Mouse (Mus musculus): ENCODE data around the gene Nat8f5.
"Not testable (repeated sequence)": the region's sequence is repeated elsewhere in the genome, so short reads cannot be mapped to it uniquely, and the experiment has no call there.

The Nat8f5 gene

GRCm38 (mm10) chr6:85835104-85835503, 14.3 kb upstream of the Nat8f5 start:
- not testable (repeated sequence) for DNase-seq

GRCm38 (mm10) chr6:85834504-85835100, 13.8 kb upstream of the Nat8f5 start:
- not testable (repeated sequence) for DNase-seq

GRCm38 (mm10) chr6:85831796-85832321, 11.1 kb upstream of the Nat8f5 start, which contains the start of gene Nat8:
Gene Nat8, minus strand, starts transcription at chr6:85832082.
- no peak for DNase-seq

- no peak for DNase-seq
Observed at GRCm38 (mm10) chr6:85829462-85829861, 8.7 kb upstream of the Nat8f5 start.

GRCm38 (mm10) chr6:85825886-85826285, 5.1 kb upstream of the Nat8f5 start:
- DNase-seq: no peak

GRCm38 (mm10) chr6:85823382-85824090, 2.8 kb upstream of the Nat8f5 start:
- no peak for DNase-seq

GRCm38 (mm10) chr6:85822286-85822685, 1.5 kb upstream of the Nat8f5 start:
- no peak for DNase-seq

- DNase-seq: no peak
Observed at GRCm38 (mm10) chr6:85818338-85818737, 2.4 kb downstream of the Nat8f5 start.

- no peak for DNase-seq
Observed at GRCm38 (mm10) chr6:85813339-85813738, 7.4 kb downstream of the Nat8f5 start.

- not testable (repeated sequence) for DNase-seq
Observed at GRCm38 (mm10) chr6:85810942-85811537, 9.7 kb downstream of the Nat8f5 start.

GRCm38 (mm10) chr6:85810514-85810913, 10.3 kb downstream of the Nat8f5 start:
- not testable (repeated sequence) for DNase-seq

GRCm38 (mm10) chr6:85809784-85810183, 11.0 kb downstream of the Nat8f5 start:
- DNase-seq: not testable (repeated sequence)

GRCm38 (mm10) chr6:85803180-85803579, 17.6 kb downstream of the Nat8f5 start:
- peak; percentile 27 for DNase-seq
